Mouse (Mus musculus) thymus, postnatal 0 days (tissue): ENCODE results near the gene Map2k5. TPM values are rescaled to one million over a fixed set of nuclear protein-coding genes. Genes with fewer than 3 reads are reported as not detected.

ENCODE experiments used
- DNase-seq: peaks from one replicate; pipeline ENCODE4 v3.0.0-alpha.2; 2015; ENCODE audit warnings: low spot score
- polyA plus RNA-seq: library from polyadenylated mRNA; unstranded; fragments of >200 nt; fragmentation: Nextera tagmentation; extraction: Ambion mirVana; gene quantifications from 2 replicates; pipeline ENCODE4 v1.2.1, GENCODE M21; 2015

The Map2k5 gene
- polyA plus RNA-seq, 1 experiment from 2014 or later = 47.1 TPM

DNA sequence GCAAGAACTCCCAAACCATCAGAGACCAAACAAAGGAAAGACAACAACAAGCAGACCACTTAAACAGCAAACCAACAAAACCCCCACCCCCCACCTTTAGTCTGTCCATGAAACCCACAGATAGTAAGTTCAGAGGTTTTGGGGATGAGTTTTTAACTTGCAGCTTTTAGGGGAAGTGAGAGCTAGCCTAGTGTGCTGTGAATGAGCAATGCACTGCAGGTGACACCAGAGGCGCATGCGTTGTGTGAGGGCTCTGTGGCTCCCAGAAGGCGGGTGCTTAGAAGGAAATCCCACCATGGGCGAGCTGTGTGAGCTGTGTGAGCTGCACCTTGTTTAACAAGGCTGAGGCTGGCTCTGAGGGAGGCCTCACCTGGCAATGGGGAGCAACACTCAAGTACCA, 184.9 kb downstream of the Map2k5 start:
- no peak for DNase-seq

DNA sequence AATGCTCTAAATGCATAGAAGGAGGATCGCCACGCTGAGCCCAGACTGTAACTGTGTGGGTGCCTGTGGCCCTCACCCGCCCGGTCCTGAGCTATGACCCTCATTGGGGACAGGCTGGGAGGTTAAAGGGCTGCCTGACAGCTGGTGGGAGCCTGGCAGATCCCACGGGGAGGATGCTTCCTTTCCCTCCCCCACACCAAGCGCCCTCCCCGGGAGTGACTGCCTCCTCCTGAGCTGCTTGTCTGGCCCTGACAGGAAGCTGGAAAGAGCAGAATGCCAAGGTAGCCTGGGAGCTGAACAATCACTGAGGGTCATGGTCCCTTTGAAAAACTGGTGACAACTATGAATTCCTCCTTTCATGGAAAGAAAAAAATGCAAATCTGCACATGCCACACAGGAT, 190.4 kb downstream of the Map2k5 start:
- DNase-seq = no peak

DNA sequence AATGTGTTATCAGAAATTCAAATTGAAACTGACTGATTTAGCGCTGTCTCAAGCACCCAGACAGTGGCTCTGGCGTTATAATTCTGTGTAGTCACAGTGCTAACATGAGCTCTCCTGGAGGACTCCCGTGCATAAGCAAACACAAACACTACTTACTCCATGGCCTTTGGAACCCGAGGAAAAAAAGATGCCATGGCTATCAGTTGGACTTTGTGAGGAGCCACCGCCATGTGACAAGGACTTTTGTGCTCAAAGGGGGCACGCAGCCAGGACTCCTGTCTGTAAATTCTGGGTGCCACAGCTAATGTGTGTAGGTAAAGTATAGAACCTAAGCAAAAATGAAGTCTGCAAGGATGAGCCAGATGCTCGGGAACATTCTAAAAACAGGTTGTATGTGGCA, 192.5 kb downstream of the Map2k5 start:
- no peak for DNase-seq

DNA sequence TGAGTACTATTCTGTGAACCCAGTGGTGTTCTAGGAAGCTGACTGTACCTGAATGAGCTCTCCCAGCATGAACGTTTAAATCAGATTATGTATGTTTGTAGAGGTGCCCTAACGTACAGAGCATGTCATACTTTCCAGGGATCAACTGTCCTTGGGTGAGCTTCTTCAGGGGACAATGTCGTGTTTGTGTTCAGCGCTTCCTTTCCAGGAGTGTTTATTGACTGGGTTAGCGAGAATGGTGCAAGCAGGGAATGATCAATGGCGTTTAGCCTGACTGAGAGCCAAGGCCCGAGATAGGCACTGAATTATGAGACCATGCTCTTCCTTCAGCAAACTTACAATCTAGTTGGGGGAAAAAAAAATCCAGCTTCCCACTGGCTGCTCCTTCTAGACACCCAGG, 193.8 kb downstream of the Map2k5 start:
- DNase-seq = no peak

DNA sequence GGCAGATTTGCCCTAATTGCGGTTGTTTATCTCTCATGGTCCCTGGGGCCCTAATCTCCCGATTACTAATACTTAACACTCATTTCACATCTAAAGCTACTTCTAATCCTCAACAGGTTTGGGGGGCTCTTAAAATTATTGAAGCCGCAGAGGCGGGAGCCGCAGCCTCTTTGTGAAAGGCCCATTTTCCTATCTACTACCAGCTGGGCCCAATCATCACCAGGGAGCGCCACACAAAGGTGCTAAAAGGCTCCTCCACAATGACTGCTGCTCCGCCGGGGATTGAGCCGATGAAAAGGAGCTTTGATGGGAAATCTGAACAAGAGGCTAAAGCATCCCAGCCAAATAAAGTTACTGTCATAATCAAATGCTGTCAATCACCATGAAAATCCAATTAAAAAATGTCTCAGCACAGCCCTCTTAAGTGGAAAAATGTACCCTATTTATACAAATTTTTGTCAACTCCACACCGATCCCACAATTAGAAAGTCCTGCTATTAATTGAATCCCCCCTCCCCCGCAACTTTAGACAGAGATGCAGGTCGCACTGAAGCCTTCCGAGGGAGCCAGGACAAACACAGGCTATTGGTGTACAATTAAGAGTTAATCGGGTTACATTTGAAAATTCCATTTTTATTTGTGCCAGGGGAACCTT, 195.3 kb downstream of the Map2k5 start:
- no peak for DNase-seq

DNA sequence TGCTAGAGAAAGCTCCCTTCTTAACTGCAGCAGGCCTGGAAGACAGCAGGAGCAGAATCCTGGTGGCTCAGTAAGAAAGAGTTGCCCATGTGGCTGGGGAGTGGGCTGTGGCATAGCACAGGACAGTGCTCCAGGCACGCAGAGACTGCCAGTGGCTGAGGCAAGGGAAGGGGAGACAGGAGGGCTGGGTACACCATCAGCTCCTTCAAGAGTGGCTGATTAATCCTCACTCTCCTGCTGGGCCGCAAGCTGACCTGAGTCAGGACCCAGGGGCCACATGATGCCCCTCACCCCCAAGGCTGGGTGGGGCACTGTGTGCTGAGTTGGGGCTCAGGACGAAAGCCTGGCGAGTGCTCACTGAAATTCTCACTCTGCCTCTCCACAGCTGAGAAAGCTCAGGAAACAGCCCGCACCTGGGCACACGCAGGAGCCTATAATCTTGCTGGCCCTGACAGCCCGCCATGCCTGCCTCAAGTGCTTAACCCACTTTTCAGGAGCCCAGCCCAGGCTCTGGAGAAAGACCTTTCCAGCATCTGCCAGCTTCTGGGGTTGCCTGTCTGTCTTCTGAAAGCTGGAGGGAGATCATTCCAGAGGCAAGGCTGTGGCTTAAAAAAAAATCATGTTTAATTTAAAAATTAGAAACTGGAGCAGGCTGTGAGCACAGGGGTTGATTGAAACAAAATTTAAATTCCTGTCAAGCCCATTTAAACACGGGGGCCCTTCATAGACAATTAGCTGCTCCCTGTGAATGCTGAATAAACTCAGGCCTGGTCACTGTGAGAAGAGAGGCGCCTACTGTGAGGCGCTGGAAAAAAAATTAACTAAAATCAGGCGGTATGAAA, 196.1 kb downstream of the Map2k5 start:
- DNase-seq = no peak

DNA sequence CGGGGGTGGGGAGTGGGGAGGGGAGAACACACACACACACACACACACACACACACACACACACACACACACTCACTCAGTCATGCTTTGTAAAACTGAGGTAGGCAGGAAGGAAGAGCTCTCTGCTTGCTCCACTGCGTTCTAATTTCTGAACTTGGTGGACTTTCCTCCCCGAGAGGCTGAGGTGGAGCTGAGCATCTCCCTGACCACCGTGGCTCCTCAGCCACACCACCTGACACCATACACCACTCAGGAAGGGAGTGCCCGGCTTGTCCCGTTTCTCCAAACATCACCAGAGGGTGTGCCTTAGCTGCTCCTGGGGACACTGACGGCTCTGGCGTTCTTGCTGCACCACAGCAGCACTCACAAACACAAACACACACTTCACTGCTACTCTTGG, 199.4 kb downstream of the Map2k5 start:
- no peak for DNase-seq

DNA sequence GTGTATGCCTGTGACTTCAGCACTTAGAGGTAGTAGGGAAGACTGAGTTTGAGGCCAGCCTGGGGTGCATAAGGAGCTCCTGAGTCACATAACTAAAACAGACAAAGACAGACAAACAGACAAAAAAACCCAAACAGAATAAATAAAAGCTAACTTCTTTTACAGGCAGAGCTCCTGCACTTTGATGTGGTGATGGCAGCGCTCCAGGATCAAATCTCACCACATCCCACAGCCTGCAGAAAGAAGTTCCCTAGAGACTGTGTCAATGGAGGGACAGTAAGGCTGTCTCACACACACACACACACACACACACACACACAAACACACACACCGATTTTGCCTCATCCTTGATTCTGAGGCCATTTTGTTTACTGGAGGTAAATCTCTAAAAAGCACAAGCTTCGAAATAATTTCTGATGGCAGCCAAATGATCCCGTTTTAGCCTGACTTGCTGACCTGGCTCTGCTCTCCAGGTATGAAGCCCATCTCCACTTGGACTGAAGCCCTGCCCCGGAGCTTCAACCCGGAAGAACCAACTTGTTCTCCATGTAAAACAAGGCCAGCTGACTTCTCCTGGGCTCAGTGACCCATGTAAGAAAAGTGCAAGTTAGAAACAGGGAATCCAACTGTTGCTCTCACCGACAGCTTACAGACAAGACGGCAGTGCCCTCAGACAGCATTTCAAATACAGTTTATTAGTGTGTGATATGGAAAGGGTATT, 203.5 kb downstream of the Map2k5 start:
- peak; percentile 57 for DNase-seq

DNA sequence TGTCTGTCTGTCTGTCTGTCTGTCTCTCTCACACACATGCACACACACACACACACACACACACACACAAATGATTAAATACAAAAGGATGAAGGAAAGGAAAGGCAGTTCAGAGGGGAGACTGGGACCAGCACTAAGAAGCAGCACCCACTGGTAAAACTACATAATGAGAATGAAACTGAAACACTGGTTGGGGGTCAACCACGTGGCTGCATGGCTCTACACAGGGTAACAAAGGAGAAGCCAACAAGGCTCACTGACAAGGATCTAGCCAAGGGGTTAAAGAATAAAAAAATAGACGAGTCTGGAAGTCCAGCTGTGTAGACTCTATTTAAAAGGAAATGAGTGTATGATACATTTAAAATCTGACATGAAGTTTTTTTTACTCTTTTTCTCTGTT, 205.8 kb downstream of the Map2k5 start:
- DNase-seq = no peak

DNA sequence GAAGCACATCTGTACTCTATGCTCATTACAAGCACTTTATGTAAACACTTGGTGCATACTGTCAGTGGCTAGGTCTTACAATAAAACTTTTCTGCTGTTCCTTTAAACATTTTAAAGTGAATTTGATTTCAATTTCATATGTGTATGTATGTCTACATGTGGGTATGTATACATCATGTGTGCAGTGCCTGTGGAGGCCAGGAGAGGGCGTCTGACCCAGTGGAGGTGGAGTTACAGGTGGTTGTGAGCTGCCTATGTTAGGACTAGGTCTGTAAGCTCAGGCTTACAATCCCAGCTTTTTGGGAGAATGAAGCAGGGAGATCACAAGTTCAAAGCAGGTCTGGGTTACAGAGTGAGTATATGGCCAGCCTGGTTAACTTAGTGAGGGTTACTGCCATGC, 208.6 kb downstream of the Map2k5 start:
- no peak for DNase-seq

DNA sequence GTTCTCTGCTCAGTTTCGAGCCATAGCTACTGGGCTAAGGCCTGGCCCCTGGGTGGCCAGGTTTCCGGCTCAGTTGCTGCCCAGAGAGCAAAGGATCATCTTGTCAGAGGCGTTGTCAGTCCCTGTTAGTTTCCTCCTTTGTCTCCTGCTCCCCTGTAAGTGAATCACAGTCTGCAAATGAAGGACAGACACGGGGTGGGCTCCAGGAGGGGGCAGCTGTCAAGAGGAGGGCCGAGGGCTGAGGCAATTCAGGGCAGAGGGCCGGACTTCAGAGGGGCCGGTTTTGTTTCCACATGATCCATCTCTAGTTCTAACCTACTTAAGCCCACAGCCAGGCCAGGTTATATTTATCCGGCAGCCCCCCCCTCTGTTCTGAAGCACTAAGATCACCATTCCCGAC, 212.6 kb downstream of the Map2k5 start:
- DNase-seq = no peak

DNA sequence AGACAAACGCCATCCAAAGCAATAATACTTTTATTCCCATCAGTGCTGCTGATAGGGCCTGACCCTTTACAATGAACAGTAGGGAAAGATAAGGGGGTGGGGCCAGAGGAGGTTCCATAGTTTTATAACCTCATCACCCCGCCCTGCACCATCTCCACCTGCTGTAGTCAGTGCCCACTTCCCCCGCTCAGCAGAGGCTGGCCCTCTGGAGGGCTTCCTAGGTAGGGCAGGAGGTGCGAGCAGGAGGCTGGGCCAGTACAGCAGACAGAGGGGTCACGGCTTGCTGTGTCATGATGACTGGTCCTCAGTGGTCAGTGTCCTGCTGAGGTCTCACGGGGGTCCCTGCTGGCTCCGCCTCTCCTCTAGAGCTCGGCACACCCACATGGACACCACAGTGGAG, 213.9 kb downstream of the Map2k5 start:
- DNase-seq = no peak

DNA sequence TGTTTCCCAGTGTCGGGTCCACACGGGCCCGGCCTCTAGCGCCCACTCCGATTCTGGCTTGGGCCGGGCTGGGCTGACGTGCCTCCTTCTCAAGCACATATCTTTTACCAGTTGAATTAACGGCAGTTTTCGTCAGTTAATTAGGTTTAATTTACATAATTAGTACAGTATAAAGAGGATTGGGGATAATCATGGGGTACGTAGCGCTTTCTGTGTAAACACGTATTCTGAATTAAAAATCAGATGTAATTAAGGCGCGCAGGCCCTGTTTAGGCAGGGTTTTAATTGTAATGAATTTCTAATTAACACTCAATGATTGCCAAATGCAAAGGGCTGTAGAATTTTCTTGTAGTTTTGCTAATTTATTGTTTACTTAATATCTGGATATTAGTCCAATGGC, 225.8 kb downstream of the Map2k5 start:
- no peak for DNase-seq

DNA sequence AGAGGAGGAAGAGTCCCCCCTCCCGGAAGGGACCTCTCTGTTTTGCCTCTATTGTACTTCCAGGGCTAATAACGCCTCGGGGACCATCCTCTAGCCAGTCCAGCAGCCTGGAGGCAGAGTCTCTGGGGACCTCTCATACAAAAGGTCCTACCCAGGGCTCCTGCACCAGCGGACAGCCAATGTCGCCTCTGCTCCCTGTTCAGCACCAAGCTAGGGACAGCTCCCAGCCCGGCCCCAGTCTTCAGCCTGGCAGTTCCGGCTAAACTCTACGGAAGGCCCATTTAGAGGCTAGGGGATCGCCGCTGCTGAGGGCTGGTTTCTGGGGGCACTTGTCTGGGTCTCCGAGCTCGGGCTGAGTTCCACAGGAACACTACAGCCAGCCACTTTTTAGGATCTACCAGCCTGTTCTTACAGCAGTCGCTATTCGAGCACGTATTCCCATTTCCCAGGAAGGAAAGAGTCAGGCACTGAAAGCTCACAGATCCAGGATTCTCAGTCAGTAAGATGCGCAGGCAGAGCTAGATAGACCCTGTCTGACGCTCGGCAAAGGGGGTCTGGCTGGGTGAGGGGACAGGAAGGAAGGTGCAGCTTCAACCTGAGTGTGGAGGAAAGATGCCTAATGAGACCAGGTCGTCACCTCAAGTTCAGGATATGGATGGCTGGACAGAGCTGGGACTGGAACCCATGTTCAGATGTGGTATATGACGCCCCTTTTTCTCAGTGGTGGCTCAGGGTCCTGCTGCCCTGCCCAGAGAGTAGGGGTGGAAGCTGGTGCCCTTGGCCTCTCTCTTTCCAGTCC, 226.4 kb downstream of the Map2k5 start:
- peak; percentile 64 for DNase-seq

DNA sequence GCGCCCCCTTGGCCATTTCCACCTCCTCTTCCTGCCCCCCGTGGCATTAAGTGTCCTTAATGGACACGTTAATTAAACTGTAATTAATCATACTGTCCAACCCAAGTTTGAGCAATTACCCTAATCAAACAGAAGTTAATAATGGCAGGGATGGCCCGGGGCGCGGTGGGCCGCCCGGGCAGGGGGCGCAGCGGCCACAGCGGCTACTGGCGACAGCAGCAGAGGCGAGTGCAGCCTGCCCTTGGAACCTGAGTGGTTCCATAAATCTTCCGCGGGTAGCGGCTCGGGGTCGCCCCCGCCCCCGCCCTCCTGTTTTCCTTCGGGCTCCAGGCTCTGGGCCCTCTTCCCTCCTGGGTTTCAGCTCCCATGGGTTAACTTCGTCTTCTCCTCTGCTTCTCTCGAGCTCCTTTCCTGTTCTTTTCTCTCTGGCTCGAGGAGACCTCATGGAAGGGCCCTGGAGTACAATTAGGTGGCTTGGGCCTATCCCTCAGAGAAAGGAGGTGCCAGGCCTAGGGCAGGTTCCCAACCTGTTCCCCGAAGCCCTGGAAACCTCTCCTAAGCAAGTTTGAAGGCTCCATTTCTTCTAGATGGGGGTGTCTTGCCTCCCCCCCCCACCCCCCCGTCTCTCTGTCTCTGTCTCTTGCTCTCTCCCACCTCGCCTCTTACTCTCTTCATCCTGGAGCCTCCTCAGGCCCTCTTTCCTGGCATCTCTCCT, 227.5 kb downstream of the Map2k5 start:
- no peak for DNase-seq

DNA sequence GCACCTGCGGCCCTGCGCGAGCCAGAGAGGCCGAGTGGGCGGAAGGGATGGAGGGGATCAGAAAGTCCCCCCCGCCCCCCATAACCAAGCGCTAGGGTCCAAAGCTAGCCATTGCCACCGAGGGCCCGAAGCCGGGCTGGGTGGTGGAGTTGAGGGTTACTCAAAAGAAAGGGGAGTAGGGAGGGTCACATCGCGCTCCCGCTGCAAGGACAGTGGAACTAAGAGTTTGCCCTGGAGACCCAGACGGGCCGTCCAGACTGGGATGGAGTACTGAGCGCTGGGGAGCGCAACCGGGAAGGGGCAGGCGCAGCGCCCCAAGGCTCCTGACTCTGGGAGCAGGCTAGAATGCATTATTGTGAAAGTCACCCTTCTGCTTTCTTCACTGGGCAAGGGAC, 228.3 kb downstream of the Map2k5 start:
- DNase-seq = no peak

DNA sequence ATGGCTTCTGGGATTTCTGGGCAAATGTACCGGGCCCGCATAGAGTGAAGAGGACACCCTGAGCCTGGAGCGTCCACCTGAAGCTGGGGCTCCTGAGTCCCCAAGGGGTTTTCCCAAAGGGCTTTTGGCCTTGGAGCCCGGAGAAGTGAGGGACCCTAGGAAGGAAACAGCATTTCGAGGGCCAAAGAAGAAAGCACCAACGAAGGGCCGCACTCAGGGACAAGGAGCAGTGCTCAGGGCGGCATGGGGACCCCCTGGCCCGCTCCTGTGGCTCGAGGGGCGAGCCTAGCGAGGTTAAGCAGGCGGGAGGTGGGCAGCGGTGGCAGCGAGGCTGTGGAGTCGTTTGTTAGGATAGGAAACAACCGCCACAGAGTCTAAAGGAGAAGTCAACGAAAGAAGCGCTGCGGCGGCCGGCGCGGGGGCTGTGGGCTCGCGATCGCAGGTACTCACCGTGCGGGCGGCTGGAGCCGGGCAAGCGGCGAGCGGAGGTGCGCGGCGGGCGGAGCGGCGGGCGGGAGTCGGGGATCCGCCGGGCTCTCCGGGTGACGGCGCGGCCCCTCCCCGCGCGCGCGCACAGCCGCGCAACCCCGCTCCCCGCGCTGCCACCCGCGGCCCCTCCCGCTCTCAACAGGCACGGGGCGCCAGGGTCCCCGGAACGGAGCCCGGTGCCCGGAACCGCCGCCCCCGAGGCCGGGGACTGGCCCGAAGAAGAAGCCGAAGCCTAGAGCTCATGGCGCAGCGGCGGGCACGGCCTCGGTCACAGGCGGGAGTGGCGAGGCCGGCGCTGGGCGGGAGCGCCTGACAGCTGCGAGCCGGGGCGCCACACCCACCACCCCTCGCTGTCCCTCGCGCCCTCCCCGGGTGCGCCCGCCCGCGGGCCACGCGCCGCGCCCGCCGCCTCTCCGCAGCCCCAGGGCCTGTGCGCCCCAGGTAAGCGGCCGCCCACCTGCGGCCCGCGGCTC, 229.0 kb downstream of the Map2k5 start, which contains the start of gene Skor1:
TSS of gene Skor1 (minus strand) at position 552 of the 962 bp plus-strand sequence.
- DNase-seq = no peak

DNA sequence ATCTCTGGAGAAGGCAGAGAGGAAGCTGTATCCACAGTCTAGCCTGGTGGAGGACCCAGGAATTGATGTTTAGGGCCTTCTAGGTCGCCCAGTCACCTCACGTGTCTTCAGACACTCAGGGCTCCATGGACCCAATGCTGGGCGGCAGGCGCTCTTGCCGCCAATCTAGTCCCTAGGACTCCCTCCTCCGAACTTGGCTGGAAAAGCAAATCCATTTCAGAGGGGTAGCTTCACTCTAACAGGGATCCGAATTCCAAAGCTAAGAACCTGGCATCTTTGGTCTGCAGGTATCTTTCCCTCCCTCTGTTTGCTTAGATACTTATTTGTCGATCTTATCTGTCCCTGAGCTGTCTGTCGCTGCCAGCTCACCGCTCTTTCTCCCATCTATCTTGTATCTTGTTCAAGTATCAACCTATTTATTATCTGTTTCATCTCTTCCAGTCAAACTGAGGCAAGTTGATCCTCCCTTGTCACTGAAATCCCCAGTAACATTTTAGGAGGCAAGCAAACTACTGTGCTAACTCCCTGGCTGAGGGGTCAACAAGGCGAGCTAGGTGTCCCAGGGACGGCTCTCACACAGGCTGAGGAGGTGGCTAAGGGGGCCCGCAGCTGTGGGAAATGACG, 229.8 kb downstream of the Map2k5 start:
- no peak for DNase-seq

DNA sequence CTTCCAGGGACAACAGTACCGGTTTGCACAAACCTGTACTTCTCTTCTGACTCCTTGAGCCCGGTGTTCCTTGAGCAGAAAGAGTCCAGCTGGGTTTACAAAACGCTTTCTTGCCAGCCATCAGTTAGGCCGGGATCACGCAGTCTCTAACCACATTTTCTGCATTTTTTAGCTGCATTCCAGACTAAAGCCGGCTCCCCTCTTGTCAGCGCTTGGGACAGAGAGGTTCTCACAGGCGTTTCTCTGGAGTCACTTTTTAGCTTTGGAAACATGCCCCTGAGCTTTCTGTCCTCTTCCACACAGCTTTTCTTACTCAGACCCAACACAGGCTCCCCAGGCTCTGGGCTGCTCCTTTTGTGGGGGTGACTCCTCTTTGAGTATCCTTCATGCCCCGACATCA, 230.4 kb downstream of the Map2k5 start:
- DNase-seq = no peak
